Mouse (Mus musculus): ENCODE data around the gene D330045A20Rik.
"Not testable (repeated sequence)": the region's sequence is repeated elsewhere in the genome, so short reads cannot be mapped to it uniquely, and the experiment has no call there.

The D330045A20Rik gene

GRCm38 (mm10) chrX:139480022-139480894, at the start of gene D330045A20Rik:
Gene D330045A20Rik, plus strand, starts transcription at chrX:139480367.
- peak; percentile 25 for DNase-seq

DNA sequence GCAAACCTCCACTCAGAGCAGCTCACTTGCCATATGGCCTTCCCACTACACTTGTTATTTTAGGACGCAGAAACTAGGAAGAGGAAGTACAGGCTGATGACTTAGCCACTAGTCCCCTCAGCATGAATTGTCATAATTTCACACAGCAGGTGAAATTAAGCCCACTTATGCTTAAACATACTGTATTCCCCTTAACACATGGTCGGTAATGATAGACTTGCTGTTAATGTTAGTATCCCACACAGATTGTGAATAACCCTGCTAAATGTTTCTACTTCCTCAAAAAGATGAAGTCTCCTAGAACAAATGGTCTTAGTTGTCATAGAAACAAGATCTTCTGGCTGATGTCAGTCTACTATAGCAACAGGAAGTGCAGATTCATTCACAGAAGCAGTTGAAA, 47.6 kb upstream of the D330045A20Rik start:
- no peak for DNase-seq

GRCm38 (mm10) chrX:139435202-139435601, 45.0 kb upstream of the D330045A20Rik start:
- DNase-seq, result no peak

DNA sequence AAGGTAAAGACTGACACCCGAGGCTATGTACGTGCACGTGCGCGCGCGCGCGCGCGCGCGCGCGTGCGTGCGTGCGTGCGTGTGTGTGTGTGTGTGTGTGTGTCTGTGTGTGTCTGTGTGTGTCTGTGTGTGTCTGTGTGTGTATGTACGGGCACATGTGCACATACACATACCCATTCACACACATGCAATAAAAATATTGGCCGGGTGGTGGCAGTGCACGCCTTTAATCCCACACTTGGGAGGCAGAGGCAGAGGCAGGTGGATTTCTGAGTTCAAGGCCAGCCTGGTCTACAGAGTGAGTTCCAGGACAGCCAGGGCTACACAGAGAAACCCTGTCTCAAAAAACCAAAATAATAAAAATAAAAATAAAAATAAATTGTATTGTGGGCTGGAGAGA, 39.1 kb upstream of the D330045A20Rik start:
- not testable (repeated sequence) for DNase-seq

- DNase-seq, result no peak
These were observed 23.4 kb upstream of the D330045A20Rik start for GRCm38 (mm10) chrX:139456812-139457211.

- no peak for DNase-seq
These were observed 1.9 kb downstream of the D330045A20Rik start for GRCm38 (mm10) chrX:139482083-139482482.

- no peak for DNase-seq
These were observed 4.8 kb downstream of the D330045A20Rik start for GRCm38 (mm10) chrX:139484974-139485373.

GRCm38 (mm10) chrX:139516156-139516555, 36.0 kb downstream of the D330045A20Rik start:
- DNase-seq, result no peak

DNA sequence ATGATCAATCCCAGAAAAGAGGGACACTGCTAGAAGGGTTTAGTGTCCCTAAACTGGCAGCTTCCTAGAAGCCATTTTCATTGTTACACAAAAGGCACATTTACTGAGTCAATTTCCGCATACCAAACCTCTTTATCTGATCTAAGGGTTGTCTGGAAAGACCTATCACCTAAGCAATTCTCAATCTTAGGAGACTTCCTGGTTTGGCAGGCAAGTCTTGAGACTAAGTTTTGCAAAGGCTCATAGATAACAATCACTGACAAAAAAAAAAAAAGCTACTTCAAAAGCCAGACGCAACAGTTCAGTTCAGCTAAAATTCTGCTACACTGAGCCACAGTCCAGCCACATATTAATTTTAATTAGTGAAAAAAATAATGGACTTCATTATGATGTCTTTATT, 39.1 kb downstream of the D330045A20Rik start:
- DNase-seq, result no peak

GRCm38 (mm10) chrX:139524303-139525091, 44.3 kb downstream of the D330045A20Rik start:
- DNase-seq, result no peak

DNA sequence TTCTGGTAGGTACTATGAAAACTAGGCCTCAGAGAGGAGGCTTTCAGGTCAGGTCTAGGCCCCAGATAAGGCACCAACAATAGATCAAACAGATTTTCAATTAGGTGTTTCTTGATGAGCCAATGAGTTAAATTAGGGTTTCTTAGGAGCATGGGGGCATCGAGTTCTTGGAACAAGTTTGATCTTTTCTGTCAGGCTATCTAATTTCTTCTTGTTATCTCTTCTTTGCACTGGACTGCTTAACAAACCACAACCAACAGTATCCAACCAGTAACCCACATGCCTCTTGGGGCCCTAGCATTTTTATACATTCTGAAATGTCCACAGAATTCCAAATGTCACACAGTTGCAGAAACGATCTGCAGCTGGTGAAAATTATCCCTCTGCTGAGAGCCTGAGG, 45.6 kb downstream of the D330045A20Rik start:
- DNase-seq, result no peak

GRCm38 (mm10) chrX:139526984-139527383, 46.8 kb downstream of the D330045A20Rik start:
- DNase-seq, result no peak

- no peak for DNase-seq
These were observed 49.5 kb downstream of the D330045A20Rik start for GRCm38 (mm10) chrX:139529678-139530077.

- DNase-seq, result no peak
These were observed 52.1 kb downstream of the D330045A20Rik start for GRCm38 (mm10) chrX:139532293-139532692.

- DNase-seq, result no peak
These were observed 57.7 kb downstream of the D330045A20Rik start for GRCm38 (mm10) chrX:139537641-139538397.

DNA sequence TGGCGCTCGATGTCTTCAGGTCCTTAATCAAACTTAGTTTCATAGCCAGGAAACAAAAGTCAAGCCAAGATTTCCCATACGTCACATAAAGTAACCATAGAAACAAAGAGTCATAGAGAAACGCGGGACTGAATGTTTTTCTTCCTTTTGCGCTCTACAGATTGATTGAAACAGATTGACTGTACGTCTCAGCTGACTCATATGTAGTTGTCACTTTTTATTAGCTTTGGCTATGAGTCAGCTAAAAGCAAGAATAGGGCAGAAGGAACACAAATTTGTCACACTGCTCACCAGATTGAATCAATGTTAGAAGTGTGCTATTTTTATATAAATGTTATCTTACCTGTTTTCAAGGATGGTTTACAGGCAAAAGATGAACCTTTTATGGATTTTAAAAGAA, 63.6 kb downstream of the D330045A20Rik start:
- no peak for DNase-seq

DNA sequence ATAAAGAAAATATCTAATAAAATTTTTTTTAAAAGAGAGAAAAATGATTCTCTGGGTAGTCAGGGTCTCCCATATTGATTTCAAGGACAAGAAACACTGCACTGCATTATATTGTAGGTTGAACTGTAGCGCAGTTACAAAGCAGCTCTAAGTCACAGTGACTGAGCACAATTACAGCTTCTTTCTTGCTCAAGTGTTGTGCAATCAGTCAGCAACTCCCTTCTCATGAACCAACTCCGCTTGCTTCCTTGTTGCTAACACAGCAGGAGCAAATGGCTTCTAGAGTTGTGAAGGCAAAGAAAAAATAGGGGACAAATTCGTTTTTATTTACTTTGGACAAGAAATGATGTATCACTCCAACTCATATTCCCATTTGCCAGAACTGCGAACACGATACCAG, 70.3 kb downstream of the D330045A20Rik start:
- DNase-seq, result no peak

- DNase-seq, result no peak
These were observed 71.9 kb downstream of the D330045A20Rik start for GRCm38 (mm10) chrX:139552090-139552489.

- DNase-seq, result no peak
These were observed 82.2 kb downstream of the D330045A20Rik start for GRCm38 (mm10) chrX:139562255-139562924.

DNA sequence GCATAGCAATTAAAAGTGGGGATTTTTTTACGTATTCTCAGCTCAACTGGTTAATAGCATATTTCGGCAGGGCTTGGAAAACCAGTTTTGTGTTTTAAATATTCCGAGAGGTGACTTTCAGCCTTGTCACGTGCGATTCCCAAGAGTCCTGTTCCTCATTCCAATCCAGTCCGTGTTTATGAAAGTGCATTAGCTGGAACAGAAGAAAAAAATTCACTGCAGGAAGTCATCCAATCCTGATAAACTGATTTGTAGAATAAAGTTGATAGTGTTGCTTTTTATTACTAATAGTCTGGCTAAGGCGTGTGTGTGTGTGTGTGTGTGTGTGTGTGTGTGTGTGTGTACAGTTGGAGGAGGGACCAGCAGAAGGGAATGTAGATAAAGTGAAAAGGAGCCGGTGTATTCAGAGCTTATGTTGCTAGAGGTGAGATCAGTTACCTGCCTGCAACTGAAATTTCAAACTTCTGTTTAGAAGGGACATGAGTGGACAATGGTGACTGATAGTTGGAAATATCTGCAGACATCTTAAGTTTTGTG, 82.8 kb downstream of the D330045A20Rik start, which contains the start of gene Rnf128:
Rnf128 (plus strand) TSS at position 392 of the 537 bp plus-strand sequence.
- DNase-seq, result no peak

DNA sequence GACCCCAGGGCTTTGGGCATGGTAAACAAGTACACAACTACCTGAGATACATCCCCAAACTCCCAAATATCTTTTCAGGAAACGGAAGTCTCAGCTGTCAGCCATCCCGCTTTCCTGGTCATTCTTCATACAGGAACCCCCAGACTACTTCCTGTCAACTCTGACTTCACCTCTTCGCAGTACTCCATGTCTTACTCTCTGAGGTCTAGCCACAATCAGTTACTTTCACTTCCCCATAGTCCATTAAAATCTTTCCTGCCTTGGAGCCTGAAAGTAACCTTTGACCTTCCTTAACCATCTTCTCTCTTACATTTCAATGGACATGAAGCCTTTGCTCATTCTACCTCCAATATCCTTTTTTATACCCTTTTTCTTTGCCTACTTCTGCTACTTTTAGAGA, 89.9 kb downstream of the D330045A20Rik start:
- no peak for DNase-seq

DNA sequence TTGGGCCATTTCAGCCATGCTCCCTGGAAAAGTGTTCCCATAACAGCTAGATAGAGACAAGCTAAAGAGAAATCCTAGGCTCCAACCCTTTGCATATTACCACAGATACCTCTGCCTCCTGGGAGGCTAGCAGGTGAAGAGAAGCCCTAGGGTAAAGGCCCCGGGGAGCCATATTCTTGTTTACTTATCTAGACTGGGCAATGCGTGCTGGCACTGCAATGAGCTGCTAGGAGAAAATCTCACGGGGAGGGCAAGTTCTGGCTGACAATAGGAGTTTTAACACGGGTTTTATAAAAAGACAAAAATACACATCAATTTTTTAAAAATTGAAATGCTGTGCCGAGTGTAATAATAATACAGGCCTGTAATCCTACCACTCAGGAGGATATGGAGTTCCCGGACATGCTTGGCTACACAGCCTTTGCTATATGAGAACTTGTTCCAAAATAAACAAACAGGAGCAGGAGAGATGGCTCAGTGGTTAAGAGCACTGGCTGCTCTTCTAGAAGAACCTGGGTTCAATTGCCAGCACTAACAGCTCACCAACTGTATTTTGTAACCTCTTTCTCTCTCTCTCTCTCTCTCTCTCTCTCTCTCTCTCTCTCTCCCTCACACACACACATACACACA, 98.6 kb downstream of the D330045A20Rik start:
- no peak for DNase-seq

All from right cerebral cortex, postnatal 4 days (tissue).